Mouse (Mus musculus) heart, embryonic 12.5 days (tissue): ENCODE results near the gene Krt18. TPM values are rescaled to one million over a fixed set of nuclear protein-coding genes. Genes with fewer than 3 reads are reported as not detected.
A peak's percentile ranks its signal among the peaks of the same experiment; 100 is the strongest.

ENCODE experiments used
- ATAC-seq: fragments of 200-750 bp; cut with Nextera tagmentation; 2 replicates; pipeline ENCODE4 v1.8.0; 2017; ENCODE audit warnings: moderate TSS enrichment, moderate library complexity; ENCODE audit not compliant: insufficient number of reproducible peaks, low FRiP score
- H3K27ac ChIP-seq: fragments of 300-500 bp; sonication (generic); 2 replicates; pipeline ENCODE4 v1.5.1; 2016; ENCODE audit warnings: mild to moderate bottlenecking, moderate library complexity; ENCODE audit not compliant: poor library complexity, severe bottlenecking
- H3K27me3 ChIP-seq: fragments of 300-500 bp; sonication (generic); replicated peaks from 2 replicates; pipeline ENCODE4 v1.6.1; 2016; ENCODE audit warnings: mild to moderate bottlenecking, moderate library complexity
- H3K36me3 ChIP-seq: fragments of 300-500 bp; sonication (generic); 2 replicates; pipeline ENCODE4 v1.6.1; 2016; ENCODE audit warnings: mild to moderate bottlenecking, moderate library complexity
- H3K4me1 ChIP-seq: fragments of 300-500 bp; sonication (generic); replicated peaks from 2 replicates; pipeline ENCODE4 v1.6.1; 2016; ENCODE audit warnings: mild to moderate bottlenecking
- H3K4me2 ChIP-seq: fragments of 300-500 bp; sonication (generic); 2 replicates; pipeline ENCODE4 v1.6.1; 2016; ENCODE audit warnings: mild to moderate bottlenecking, moderate library complexity
- H3K4me3 ChIP-seq: fragments of 300-500 bp; sonication (generic); 2 replicates; pipeline ENCODE4 v1.5.1; 2016; ENCODE audit warnings: mild to moderate bottlenecking
- H3K9ac ChIP-seq: fragments of 300-500 bp; sonication (generic); 2 replicates; pipeline ENCODE4 v1.6.1; 2016; ENCODE audit warnings: mild to moderate bottlenecking, moderate library complexity
- H3K9me3 ChIP-seq: fragments of 300-500 bp; sonication (generic); replicated peaks from 2 replicates; pipeline ENCODE4 v1.6.1; 2016; ENCODE audit warnings: mild to moderate bottlenecking, moderate library complexity
- WGBS: fragments of 180-500 bp; shearing (Covaris S2); methylation state at CpG from one replicate; pipeline ENCODE4 v1.1.7; 2016; 5-methylcytosine and 5-hydroxymethylcytosine counted together
- polyA plus RNA-seq: library from polyadenylated mRNA; unstranded; fragments of >200 nt; fragmentation: Nextera tagmentation; extraction: Ambion mirVana; gene quantifications from 2 replicates; pipeline ENCODE4 v1.2.1, GENCODE M21; 2016

Gene Krt18
- polyA plus RNA-seq, 1 experiment from 2014 or later = 38.0 TPM

DNA sequence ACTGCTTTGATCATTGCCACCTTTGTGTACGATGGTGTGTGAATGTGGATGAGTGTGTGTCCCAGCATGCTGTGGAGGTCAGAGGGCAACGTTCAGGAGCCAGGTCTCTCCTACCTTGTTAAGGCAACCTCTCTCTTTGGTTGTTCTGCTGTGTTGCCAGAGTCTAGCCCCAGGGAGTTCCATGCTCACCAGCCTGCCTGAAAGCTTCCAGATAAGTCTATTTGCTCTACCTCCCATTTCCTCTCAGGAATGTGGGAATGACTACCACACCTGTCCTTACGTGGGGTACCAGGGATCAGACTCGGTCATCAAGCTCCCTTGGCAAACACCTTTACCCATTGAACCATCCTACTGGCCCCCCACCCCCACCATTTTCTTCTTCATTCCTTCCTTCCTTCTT, 12.3 kb downstream of the Krt18 start:
- Histone ChIP-seq H3K27ac (no peak overlapping the region), H3K4me2 (no peak overlapping the region), H3K36me3 (no peaks in the 10 kb centered on the region), H3K27me3 (no peaks in the 10 kb centered on the region), H3K9ac (no peak overlapping the region), H3K4me3 (no peak overlapping the region), H3K9me3 (no peaks in the 10 kb centered on the region), H3K4me1 (no peaks in the 10 kb centered on the region)
- no peak for ATAC-seq
- 72% methylated on average over 4 of the region's 4 CpGs for WGBS

DNA sequence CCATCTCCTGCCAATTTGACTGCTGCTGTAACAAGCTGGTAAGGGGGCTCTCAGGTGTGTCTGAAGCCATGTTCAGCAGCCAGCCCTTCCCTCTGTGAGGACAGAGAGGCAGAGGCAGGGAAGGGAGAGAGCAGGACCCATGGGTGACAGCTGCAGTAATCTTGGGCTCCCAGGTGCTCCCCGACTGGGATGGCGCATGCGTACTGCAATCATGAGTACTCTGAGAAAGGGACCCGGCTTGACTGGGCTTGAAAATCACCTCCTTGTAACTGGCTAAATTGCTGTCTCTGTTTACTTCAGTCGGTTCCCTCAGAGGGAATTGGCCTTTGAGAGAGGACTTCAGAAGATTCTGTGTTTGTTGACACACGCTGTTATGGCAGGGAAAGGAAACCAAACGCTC, 14.0 kb downstream of the Krt18 start:
- Histone ChIP-seq H3K4me3 (no peak overlapping the region), H3K9ac (no peak overlapping the region), H3K36me3 (no peaks in the 10 kb centered on the region), H3K27me3 (no peaks in the 10 kb centered on the region), H3K4me2 (no peak overlapping the region), H3K27ac (no peak overlapping the region), H3K4me1 (no peaks in the 10 kb centered on the region), H3K9me3 (no peaks in the 10 kb centered on the region)
- 64% methylated on average over 7 of the region's 7 CpGs for WGBS
- ATAC-seq = no peak

DNA sequence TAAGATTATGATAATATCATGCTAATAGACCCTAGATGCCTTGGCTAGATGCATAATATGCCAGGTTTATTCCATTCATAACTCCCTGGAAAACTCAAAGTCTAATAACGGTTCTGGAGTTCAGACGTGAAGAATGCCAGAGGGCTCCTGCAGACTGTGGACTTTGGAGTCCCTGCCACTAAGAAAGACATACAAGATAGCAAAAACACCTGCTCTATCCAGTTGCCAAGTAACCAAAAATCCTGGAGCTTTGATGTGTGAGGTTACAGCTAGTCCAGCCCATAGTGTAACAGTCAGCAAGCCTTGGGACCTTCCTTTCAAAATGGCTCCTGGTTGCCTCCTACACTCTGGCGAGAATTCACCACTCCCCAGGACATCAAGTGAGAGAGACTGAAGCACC, 16.8 kb downstream of the Krt18 start:
- H3K27me3 ChIP-seq = no peaks in the 10 kb centered on the region
- H3K27ac ChIP-seq = no peak overlapping the region
- H3K4me3 ChIP-seq = no peak overlapping the region
- ATAC-seq = no peak
- no peaks in the 10 kb centered on the region for H3K36me3 ChIP-seq
- WGBS = 74% methylated on average over 3 of the region's 3 CpGs
- H3K4me2 ChIP-seq = no peak overlapping the region
- no peak overlapping the region for H3K9ac ChIP-seq
- no peaks in the 10 kb centered on the region for H3K4me1 ChIP-seq
- no peaks in the 10 kb centered on the region for H3K9me3 ChIP-seq

DNA sequence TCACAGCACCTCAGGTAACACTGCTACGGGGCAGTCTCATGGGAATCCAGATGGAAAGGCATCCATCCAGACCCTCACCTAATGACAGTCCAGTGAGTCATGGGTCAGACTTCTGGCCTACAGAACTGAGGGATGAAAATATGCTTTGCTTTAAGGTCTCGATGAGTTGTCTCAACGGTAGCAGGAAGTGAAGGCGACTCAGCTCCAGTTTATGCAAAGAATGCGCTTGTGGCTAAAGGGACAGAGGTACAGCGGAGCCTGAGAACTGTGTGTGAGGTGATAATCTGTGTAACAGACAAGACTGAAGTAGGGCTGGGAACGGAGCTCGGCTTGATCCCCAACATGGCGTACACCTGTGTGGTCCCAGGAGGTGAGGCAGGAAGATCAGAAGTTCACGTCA, 17.7 kb downstream of the Krt18 start:
- ATAC-seq = no peak
- no peaks in the 10 kb centered on the region for H3K4me1 ChIP-seq
- H3K27ac ChIP-seq = no peak overlapping the region
- no peaks in the 10 kb centered on the region for H3K36me3 ChIP-seq
- H3K9ac ChIP-seq = no peak overlapping the region
- WGBS = 59% methylated on average over 10 of the region's 10 CpGs
- H3K4me3 ChIP-seq = no peak overlapping the region
- no peaks in the 10 kb centered on the region for H3K27me3 ChIP-seq
- no peaks in the 10 kb centered on the region for H3K9me3 ChIP-seq
- H3K4me2 ChIP-seq = no peak overlapping the region

DNA sequence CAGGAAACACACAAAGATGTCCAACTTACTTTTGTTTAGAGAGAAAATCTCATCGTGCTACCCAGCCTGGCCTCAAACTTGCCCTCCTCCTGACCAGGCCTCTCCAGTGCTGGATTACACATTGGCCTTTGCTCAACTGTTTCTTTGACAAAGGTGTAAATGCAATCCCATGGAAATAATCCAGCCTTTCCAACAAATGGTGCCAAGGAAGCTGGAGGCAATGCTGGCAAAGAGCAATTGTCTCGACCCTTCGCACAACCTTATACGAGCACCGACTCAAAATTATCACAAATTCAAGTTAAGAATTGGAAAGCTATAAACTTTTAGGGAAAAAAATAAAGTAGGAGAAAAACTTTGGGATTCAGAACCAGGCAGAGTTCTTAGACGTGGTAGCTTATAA, 20.0 kb downstream of the Krt18 start:
- no peak for ATAC-seq
- Histone ChIP-seq H3K27me3 (no peaks in the 10 kb centered on the region), H3K9me3 (no peaks in the 10 kb centered on the region), H3K36me3 (no peaks in the 10 kb centered on the region), H3K9ac (no peak overlapping the region), H3K4me2 (no peak overlapping the region), H3K4me3 (no peak overlapping the region), H3K4me1 (no peaks in the 10 kb centered on the region), H3K27ac (no peak overlapping the region)
- 77% methylated on average over 6 of the region's 6 CpGs for WGBS

DNA sequence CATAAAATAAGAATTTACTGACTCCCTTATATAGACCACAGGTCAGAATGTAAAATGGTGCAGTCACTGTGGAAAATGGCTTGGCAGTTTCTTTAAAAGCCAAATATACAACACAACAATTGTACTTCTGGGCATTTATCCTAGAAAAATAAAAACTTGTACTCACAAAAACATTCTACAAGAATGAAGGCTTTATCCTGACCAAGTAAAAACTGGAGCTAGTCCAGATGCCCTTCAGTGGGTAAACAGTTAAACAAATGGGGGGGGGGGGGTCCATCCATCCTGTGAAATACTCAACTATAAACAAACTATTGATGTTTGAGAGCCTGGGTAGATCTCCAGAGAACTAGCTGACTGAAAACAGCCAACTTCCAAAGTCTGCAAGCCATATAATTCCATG, 21.9 kb downstream of the Krt18 start:
- H3K36me3 ChIP-seq = no peaks in the 10 kb centered on the region
- no peak overlapping the region for H3K9ac ChIP-seq
- H3K9me3 ChIP-seq = no peaks in the 10 kb centered on the region
- H3K4me3 ChIP-seq = no peak overlapping the region
- no peaks in the 10 kb centered on the region for H3K4me1 ChIP-seq
- no peaks in the 10 kb centered on the region for H3K27me3 ChIP-seq
- H3K27ac ChIP-seq = no peak overlapping the region
- no peak for ATAC-seq
- no peak overlapping the region for H3K4me2 ChIP-seq

DNA sequence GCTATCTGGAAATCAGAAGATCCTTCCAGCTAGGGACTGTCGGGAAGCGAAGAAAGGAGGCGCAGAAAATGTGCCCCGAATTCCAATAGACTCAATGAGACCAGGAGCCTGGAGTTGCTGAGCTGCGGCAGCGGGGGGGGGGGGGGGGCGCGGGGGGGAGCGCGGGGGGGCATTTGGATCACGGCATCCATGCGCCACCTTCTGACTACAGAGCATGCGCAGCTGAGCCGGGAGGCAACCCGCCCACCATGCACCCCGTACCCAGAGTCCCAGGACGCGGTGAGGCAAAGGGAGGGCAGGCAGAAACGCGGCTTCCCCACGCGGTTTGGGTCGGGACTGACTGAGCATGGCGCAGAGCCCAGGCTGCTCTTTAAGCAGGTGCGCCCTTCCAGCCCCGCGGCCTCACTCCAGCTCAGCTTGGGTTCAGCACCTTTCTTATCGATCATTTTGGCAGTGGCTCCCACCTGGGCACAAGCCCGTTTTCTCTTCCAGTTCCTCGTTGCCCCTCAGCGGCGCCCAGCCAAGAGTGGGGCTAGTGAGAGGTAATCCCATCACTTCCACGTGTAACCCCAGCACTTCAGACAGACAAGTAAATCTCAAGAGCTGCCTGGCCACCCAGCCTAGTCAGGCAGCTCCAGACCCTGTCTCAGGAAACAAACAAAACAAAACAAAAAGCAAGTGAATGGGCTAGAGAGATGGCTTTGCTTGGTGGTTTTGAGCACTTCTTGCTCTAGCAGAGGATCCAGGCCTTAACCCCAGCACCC, 24.1 kb downstream of the Krt18 start:
- Histone ChIP-seq H3K27ac (no peak overlapping the region), H3K9ac (peak overlapping the region; percentile 72), H3K4me3 (peak overlapping the region; percentile 52), H3K4me1 (no peaks in the 10 kb centered on the region), H3K4me2 (peak overlapping the region; percentile 83), H3K36me3 (no peaks in the 10 kb centered on the region), H3K9me3 (no peaks in the 10 kb centered on the region), H3K27me3 (no peaks in the 10 kb centered on the region)
- 0 out of 2 replicates have a peak, but pooled peaks have one; percentile 51 for ATAC-seq
- under 1% methylated on average over 27 of the region's 33 CpGs for WGBS

DNA sequence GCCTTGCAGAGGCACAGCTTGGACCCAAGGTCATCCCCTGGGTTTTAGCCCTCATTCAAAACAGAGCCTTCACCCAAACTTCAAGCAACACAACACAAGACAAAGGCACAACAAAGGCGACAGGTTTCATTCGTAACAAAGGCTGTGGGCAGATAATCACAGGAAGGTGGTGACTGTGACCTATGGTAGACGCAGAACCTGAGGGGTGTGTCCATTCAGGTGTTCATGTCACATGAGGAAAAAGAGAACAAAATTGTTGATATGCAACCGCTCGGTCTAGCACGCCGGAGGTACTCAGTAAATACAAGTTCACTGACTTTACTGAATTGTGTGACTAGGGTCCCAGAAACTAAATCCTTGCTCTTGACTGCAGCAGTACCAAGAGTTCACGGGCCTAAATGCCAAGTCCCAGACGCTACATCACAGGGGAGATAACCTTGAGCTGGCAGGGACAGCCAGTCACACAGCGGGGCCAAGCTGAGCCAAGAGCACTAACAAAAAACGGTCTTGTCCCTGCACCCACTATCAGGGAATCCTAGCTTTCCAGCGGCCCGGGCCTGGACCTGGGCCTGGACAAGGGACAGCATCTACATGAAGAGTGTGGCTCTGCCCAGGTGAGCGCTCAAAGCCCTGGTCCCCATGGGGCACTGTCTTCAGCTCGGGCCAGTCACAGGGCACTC, 28.7 kb downstream of the Krt18 start:
- Histone ChIP-seq H3K4me3 (no peak overlapping the region), H3K27me3 (no peaks in the 10 kb centered on the region; the same call in 1 of the 2 replicates), H3K9ac (no peak overlapping the region), H3K4me2 (no peak overlapping the region), H3K9me3 (no peaks in the 10 kb centered on the region), H3K4me1 (0 out of 2 replicates have a peak, but pooled peaks cover under 1% of the 10 kb centered on the region), H3K36me3 (no peaks in the 10 kb centered on the region), H3K27ac (no peak overlapping the region)
- 83% methylated on average over 15 of the region's 15 CpGs for WGBS
- ATAC-seq = no peak

DNA sequence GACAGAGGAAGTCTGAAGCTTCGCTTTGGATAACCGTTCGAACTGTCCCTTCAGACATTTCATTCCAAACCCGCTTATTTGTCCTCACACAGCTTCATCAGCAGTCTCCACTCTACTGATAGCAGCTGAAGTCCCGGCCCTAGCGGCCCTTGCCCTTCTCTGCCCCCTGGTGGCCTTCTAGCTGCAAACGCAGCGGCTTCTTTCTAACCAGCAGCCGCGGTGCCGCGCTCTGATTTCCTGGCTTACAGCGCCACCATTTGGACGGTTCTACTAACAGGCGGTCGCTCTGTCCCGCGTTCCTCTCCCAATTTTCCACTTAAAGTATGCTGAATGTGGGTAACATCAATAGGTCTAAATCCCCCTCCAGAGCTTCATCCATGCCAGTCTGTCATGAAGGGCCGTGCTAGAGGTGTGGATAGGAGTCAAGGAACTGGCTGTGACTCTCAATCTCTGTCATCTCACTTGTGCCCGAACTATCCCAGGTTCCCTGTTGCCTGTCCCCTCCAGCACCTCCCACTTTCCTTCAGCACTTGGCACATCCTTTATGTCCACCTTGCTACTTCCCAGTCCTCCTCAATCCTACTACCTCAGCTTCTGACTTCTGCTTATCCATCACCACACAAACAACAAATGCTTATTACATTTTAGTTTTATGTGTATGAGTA, 37.8 kb downstream of the Krt18 start:
- 3% methylated on average over 20 of the region's 20 CpGs for WGBS
- ATAC-seq = peak; percentile 58

DNA sequence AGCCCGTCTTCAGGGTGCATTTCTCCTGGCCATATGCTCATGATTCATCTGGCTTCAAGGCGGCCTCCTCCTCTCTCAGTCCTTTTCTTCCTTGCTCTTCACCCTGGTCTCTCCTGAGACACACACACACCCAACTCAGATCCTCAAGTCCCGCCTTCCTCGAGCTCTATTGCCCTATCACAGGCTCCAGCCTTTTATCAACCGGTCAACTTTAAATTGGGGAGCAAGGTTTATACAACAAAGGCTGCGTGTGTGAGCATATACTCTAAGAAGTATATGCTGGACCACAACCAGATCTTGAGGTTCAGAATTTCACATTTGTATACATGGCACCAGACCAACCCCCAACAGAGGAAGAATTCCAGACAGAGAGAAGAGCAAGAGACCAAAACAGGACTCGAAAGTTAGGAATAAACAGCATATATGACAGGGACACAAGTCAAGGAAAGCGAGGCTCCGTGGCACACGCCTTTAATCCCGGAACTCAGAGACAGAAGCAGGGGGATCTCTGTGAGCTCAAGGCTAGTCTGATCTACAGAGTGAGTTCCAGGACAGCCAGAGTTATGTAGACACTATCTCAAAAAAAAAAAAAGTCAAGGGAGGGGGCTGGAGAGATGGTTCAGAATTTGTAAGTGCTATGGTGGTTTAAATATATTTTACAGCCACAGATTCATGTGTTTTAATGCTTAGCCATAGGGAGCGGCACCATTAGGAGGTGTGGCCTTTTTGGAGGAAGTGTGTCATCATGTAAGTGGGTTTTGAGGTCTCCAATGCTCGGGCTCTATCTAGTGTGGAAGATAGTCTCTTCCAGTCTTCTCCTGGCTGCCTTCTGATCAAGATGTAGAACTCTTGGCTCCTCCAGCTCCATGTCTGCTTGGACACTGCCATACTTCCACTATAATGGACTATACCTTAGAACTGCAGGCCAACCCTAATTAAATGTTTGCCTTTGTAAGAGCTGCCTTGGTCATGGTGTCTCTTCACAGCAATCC, 42.8 kb downstream of the Krt18 start:
- Histone ChIP-seq H3K36me3 (no peaks in the 10 kb centered on the region), H3K4me3 (no peak overlapping the region), H3K27ac (no peak overlapping the region), H3K4me1 (peaks cover 11% of the 10 kb centered on the region), H3K27me3 (peaks cover 19% of the 10 kb centered on the region), H3K9me3 (no peaks in the 10 kb centered on the region), H3K4me2 (no peak overlapping the region), H3K9ac (no peak overlapping the region)
- no peak for ATAC-seq
- 74% methylated on average over 13 of the region's 13 CpGs for WGBS

More for the DNA sequence above, 37.8 kb downstream of the Krt18 start:
- no peaks in the 10 kb centered on the region for H3K9me3 ChIP-seq
- no peak overlapping the region for H3K4me2 ChIP-seq
- no peak overlapping the region for H3K4me3 ChIP-seq
- no peaks in the 10 kb centered on the region for H3K36me3 ChIP-seq
- peaks cover 22% of the 10 kb centered on the region for H3K4me1 ChIP-seq
- peaks cover 19% of the 10 kb centered on the region for H3K27me3 ChIP-seq
- no peak overlapping the region for H3K27ac ChIP-seq
- no peak overlapping the region for H3K9ac ChIP-seq
